Mouse (Mus musculus) liver, embryonic 14.5 days (tissue): ENCODE data around the gene Rnf43. TPM values are rescaled to one million over a fixed set of nuclear protein-coding genes. Genes with fewer than 3 reads are reported as not detected.

Experiments used
- ATAC-seq: fragments of 200-750 bp; cut with Nextera tagmentation; 2 replicates; pipeline ENCODE4 v1.8.0; 2017; ENCODE audit warnings: moderate number of reproducible peaks, mild to moderate bottlenecking, moderate library complexity; ENCODE audit not compliant: insufficient read depth
- DNase-seq, 3 experiments: peaks; one replicate each; pipeline ENCODE4 v3.0.0-alpha.2; 2012 to 2013; ENCODE audit warnings: low read depth in 3 of 3, low spot score in 3 of 3
- H3K27ac ChIP-seq: fragments of 300-500 bp; sonication (generic); 2 replicates; pipeline ENCODE4 v1.5.1; 2014; ENCODE audit warnings: moderate library complexity, mild to moderate bottlenecking, control low read depth, inconsistent platforms
- H3K27me3 ChIP-seq: fragments of 300-500 bp; sonication (generic); 2 replicates; pipeline ENCODE4 v1.6.1; 2014; ENCODE audit warnings: mild to moderate bottlenecking, low read length, moderate library complexity; ENCODE audit not compliant: control insufficient read depth, insufficient read depth
- H3K36me3 ChIP-seq: fragments of 300-500 bp; sonication (generic); replicated peaks from 2 replicates; pipeline ENCODE4 v1.6.1; 2014; ENCODE audit warnings: low read depth; ENCODE audit not compliant: control insufficient read depth, insufficient read depth
- H3K4me1 ChIP-seq, 2 experiments: fragments of 200-500 bp in 1 of 2; fragments of 300-500 bp in 1 of 2; sonication (generic) in 1 of 2; replicated peaks; 2 replicates each; pipeline ENCODE4 v1.6.1; 2012 to 2014; ENCODE audit warnings: antibody characterized with exemption in 1 of 2, inconsistent platforms in 1 of 2, low read length in 1 of 2; ENCODE audit not compliant: control insufficient read depth in 2 of 2, insufficient read depth in 2 of 2
- H3K4me2 ChIP-seq: fragments of 300-500 bp; sonication (generic); 2 replicates; pipeline ENCODE4 v1.6.1; 2014; ENCODE audit warnings: low read depth, mild to moderate bottlenecking, control low read depth, moderate library complexity
- H3K4me3 ChIP-seq, 2 experiments: fragments of 200-500 bp in 1 of 2; fragments of 300-500 bp in 1 of 2; sonication (generic) in 1 of 2; 2 replicates each; pipeline ENCODE4 v1.5.1; 2012 to 2014; ENCODE audit warnings: low read depth in 2 of 2, low read length in 2 of 2, mild to moderate bottlenecking in 2 of 2, control low read depth in 1 of 2, inconsistent platforms in 1 of 2, moderate library complexity in 1 of 2; ENCODE audit not compliant: insufficient read depth in 1 of 2
- H3K9ac ChIP-seq: fragments of 300-500 bp; sonication (generic); replicated peaks from 2 replicates; pipeline ENCODE4 v1.6.1; 2014; ENCODE audit warnings: mild to moderate bottlenecking, control low read depth, moderate library complexity
- H3K9me3 ChIP-seq: fragments of 300-500 bp; sonication (generic); 2 replicates; pipeline ENCODE4 v1.6.1; 2016; ENCODE audit warnings: low read length, mixed read lengths; ENCODE audit not compliant: control insufficient read depth
- CTCF ChIP-seq: IDR thresholded peaks from 2 replicates; pipeline ENCODE4 v1.5.1; 2016; ENCODE audit warnings: antibody characterized with exemption, low read depth, control low read depth
- EP300 ChIP-seq: IDR thresholded peaks from 2 replicates; pipeline ENCODE4 v1.6.1; 2016; ENCODE audit warnings: antibody characterized with exemption, low read depth
- WGBS: fragments of 180-500 bp; shearing (Covaris S2); extraction: QIAGEN DNeasy Blood & Tissue Kit; methylation state at CpG from one replicate; pipeline ENCODE4 v1.1.7; 2014; ENCODE audit not compliant: insufficient replicate concordance; 5-methylcytosine and 5-hydroxymethylcytosine counted together
- polyA plus RNA-seq, 2 experiments: library from polyadenylated mRNA; depleted of rRNA in 1 of 2; stranded (reverse) in 1 of 2; unstranded in 1 of 2; fragments of >200 nt; fragmentation: Nextera tagmentation in 1 of 2; extraction: Ambion mirVana in 1 of 2; gene quantifications; 2 replicates each; pipeline versions ENCODE4 v1.2.1 to v1.2.3; 2012 to 2014

Rnf43 gene
- polyA plus RNA-seq, 2 experiments = 3.5 to 4.5 TPM

GRCm38 (mm10) chr11:87704289-87704688 lies 41.8 kb downstream of the Rnf43 start:
- Histone ChIP-seq H3K9me3 (no peaks in the 10 kb centered on the region), H3K4me3 (no peak overlapping the region), H3K4me2 (peak overlapping the region; percentile 50), H3K27ac (peak overlapping the region; percentile 7), H3K36me3 (no peaks in the 10 kb centered on the region), H3K27me3 (no peaks in the 10 kb centered on the region), H3K4me1 (peaks cover 61 to 69% of the 10 kb centered on the region in 2 experiments), H3K9ac (no peak overlapping the region; the same call in 1 of the 2 replicates)
- 73% methylated on average over 9 of the region's 9 CpGs for WGBS
- DNase-seq = no peak
- no peak for ATAC-seq
- no peak for TF ChIP-seq CTCF

GRCm38 (mm10) chr11:87707570-87707969 lies 45.0 kb downstream of the Rnf43 start:
- H3K27me3 ChIP-seq = no peaks in the 10 kb centered on the region
- H3K9ac ChIP-seq = no peak overlapping the region
- H3K4me2 ChIP-seq = no peak overlapping the region
- TF ChIP-seq EP300 (no peak), CTCF (no peak)
- no peaks in the 10 kb centered on the region for H3K36me3 ChIP-seq
- H3K4me1 ChIP-seq = peaks cover 56 to 71% of the 10 kb centered on the region in 2 experiments
- H3K4me3 ChIP-seq = no peak overlapping the region
- WGBS = 62% methylated on average over 8 of the region's 8 CpGs
- no peak overlapping the region for H3K27ac ChIP-seq
- DNase-seq (no peak), ATAC-seq (no peak)
- no peaks in the 10 kb centered on the region for H3K9me3 ChIP-seq

GRCm38 (mm10) chr11:87708979-87709378 lies 46.5 kb downstream of the Rnf43 start:
- ATAC-seq (no peak), DNase-seq (no peak)
- Histone ChIP-seq H3K27me3 (no peaks in the 10 kb centered on the region), H3K4me3 (no peak overlapping the region), H3K4me1 (peaks cover 45 to 63% of the 10 kb centered on the region in 2 experiments), H3K27ac (no peak overlapping the region), H3K9me3 (no peaks in the 10 kb centered on the region), H3K9ac (no peak overlapping the region), H3K4me2 (peak overlapping the region; percentile 57; the same call in 1 of the 2 replicates), H3K36me3 (no peaks in the 10 kb centered on the region)
- no peak for TF ChIP-seq EP300
- TF ChIP-seq CTCF = no peak
- WGBS = 70% methylated on average over 5 of the region's 5 CpGs

GRCm38 (mm10) chr11:87709513-87710261 lies 47.2 kb downstream of the Rnf43 start:
- no peak for TF ChIP-seq EP300
- TF ChIP-seq CTCF = no peak
- H3K4me1 ChIP-seq = peaks cover 38 to 58% of the 10 kb centered on the region in 2 experiments
- H3K4me2 ChIP-seq = peak overlapping the region; percentile 57
- peak overlapping the region; percentile 3 for H3K9ac ChIP-seq
- no peaks in the 10 kb centered on the region for H3K9me3 ChIP-seq
- H3K27ac ChIP-seq = no peak overlapping the region
- no peaks in the 10 kb centered on the region for H3K27me3 ChIP-seq
- H3K36me3 ChIP-seq = no peaks in the 10 kb centered on the region
- H3K4me3 ChIP-seq = peak overlapping the region; percentile 20 to 24
- ATAC-seq (peak; percentile 5; the same call in 1 of the 2 replicates), DNase-seq (no peak)
- 11% methylated on average over 21 of the region's 21 CpGs for WGBS

GRCm38 (mm10) chr11:87710262-87710615 lies 47.7 kb downstream of the Rnf43 start:
- no peak overlapping the region for H3K27ac ChIP-seq
- H3K4me3 ChIP-seq = peak overlapping the region; percentile 20 to 24; a peak in 1 of 4 replicates
- TF ChIP-seq EP300 (no peak), CTCF (no peak)
- peak overlapping the region; percentile 3 for H3K9ac ChIP-seq
- no peaks in the 10 kb centered on the region for H3K36me3 ChIP-seq
- DNase-seq (no peak), ATAC-seq (no peak)
- peaks cover 32 to 56% of the 10 kb centered on the region in 2 experiments for H3K4me1 ChIP-seq
- H3K27me3 ChIP-seq = no peaks in the 10 kb centered on the region
- H3K4me2 ChIP-seq = peak overlapping the region; percentile 57
- 55% methylated on average over 7 of the region's 7 CpGs for WGBS
- no peaks in the 10 kb centered on the region for H3K9me3 ChIP-seq
